ENCODE assay signal across 8 mouse cellular contexts in genomic region chr9:41273839-41274271, GRCm38 (mm10).
DNase-seq lines count a peak whose midpoint lies in the region; ATAC-seq and TF ChIP-seq lines count a peak whose summit lies in the region.

No protein-coding gene starts in this region.

- ATAC-seq in embryonic facial prominence, embryonic 13.5 days (ENCODE audit: insufficient number of reproducible peaks, insufficient read depth, low FRiP score, low TSS enrichment, low read depth): no peak
- ATAC-seq in hindbrain, embryonic 15.5 days (ENCODE audit: low FRiP score, low read depth): peak; percentile 42; the same call in 1 of the 2 replicates
- ATAC-seq in neural tube, embryonic 12.5 days (ENCODE audit: low FRiP score, low read depth): peak; percentile 59

- H3K9me3 ChIP-seq in embryonic facial prominence, embryonic 13.5 days: no peaks in the 10 kb centered on the region
- no peaks in the 10 kb centered on the region for H3K9me3 ChIP-seq in hindbrain, embryonic 15.5 days
- no peaks in the 10 kb centered on the region; the same call in 1 of the 2 replicates for H3K9me3 ChIP-seq in neural tube, embryonic 12.5 days

- peak overlapping the region; percentile 70 for H3K9ac ChIP-seq in embryonic facial prominence, embryonic 13.5 days
- peak overlapping the region; percentile 59 for H3K9ac ChIP-seq in hindbrain, embryonic 15.5 days
- H3K9ac ChIP-seq in neural tube, embryonic 12.5 days: peak overlapping the region; percentile 59

- peak overlapping the region; percentile 73 for H3K4me2 ChIP-seq in embryonic facial prominence, embryonic 13.5 days
- peak overlapping the region; percentile 72 for H3K4me2 ChIP-seq in hindbrain, embryonic 15.5 days
- H3K4me2 ChIP-seq in neural tube, embryonic 12.5 days (replicated peaks): peak overlapping the region; percentile 54

- H3K27me3 ChIP-seq in embryonic facial prominence, embryonic 13.5 days: no peaks in the 10 kb centered on the region
- H3K27me3 ChIP-seq in hindbrain, embryonic 15.5 days: no peaks in the 10 kb centered on the region
- H3K27me3 ChIP-seq in neural tube, embryonic 12.5 days (replicated peaks): no peaks in the 10 kb centered on the region

- peaks cover 11% of the 10 kb centered on the region for H3K4me1 ChIP-seq in embryonic facial prominence, embryonic 13.5 days
- H3K4me1 ChIP-seq in hindbrain, embryonic 15.5 days (replicated peaks): peaks cover 20% of the 10 kb centered on the region
- H3K4me1 ChIP-seq in neural tube, embryonic 12.5 days: peaks cover 7% of the 10 kb centered on the region

- WGBS in embryonic facial prominence, embryonic 13.5 days: 8% methylated on average over 13 of the region's 13 CpGs
- WGBS in hindbrain, embryonic 15.5 days: 1% methylated on average over 13 of the region's 13 CpGs
- WGBS in neural tube, embryonic 12.5 days: 6% methylated on average over 13 of the region's 13 CpGs

- H3K27ac ChIP-seq in layer of hippocampus, adult 2 months: peak overlapping the region; percentile 36; the same call in 1 of the 2 replicates
- peak overlapping the region; percentile 88 for H3K27ac ChIP-seq in embryonic facial prominence, embryonic 13.5 days
- peak overlapping the region; percentile 94 for H3K27ac ChIP-seq in hindbrain, embryonic 15.5 days (replicated peaks)
- peak overlapping the region; percentile 91 for H3K27ac ChIP-seq in neural tube, embryonic 12.5 days

- H3K36me3 ChIP-seq in embryonic facial prominence, embryonic 13.5 days: no peaks in the 10 kb centered on the region
- H3K36me3 ChIP-seq in hindbrain, embryonic 15.5 days: no peaks in the 10 kb centered on the region
- no peaks in the 10 kb centered on the region for H3K36me3 ChIP-seq in neural tube, embryonic 12.5 days

- no peak for DNase-seq in layer of hippocampus, adult 2 months (ENCODE audit: low spot score in 2 of 2)
- no peak for DNase-seq in layer of hippocampus, adult 11-12 months (ENCODE audit: low spot score)
- no peak for DNase-seq in layer of hippocampus, adult 9-11 months
- DNase-seq in layer of hippocampus, adult 8-10 months (ENCODE audit: low spot score in 2 of 2): no peak
- DNase-seq in urinary bladder, postnatal 25 days (ENCODE audit: low spot score): no peak

- no peak for TF ChIP-seq CTCF in layer of hippocampus, adult 2 months (conservative IDR thresholded peaks at IDR 0.05)

- H3K4me3 ChIP-seq in layer of hippocampus, adult 2 months: peak overlapping the region; percentile 54
- peak overlapping the region; percentile 44 for H3K4me3 ChIP-seq in embryonic facial prominence, embryonic 13.5 days
- H3K4me3 ChIP-seq in hindbrain, embryonic 15.5 days: peak overlapping the region; percentile 38
- peak overlapping the region; percentile 18 for H3K4me3 ChIP-seq in neural tube, embryonic 12.5 days

Comparison
In these comparisons a context has a peak if more than half of its experiments do, and no peak if none do; other contexts are left out.
1. H3K27ac ChIP-seq: peak in every context shown above with its lines; median percentile 94 in hindbrain, embryonic 15.5 days; 91 in neural tube, embryonic 12.5 days; 88 in embryonic facial prominence, embryonic 13.5 days; 36 in layer of hippocampus, adult 2 months.